Mouse (Mus musculus): Measurements from ENCODE around the gene Tmco5.

The Tmco5 gene

DNA sequence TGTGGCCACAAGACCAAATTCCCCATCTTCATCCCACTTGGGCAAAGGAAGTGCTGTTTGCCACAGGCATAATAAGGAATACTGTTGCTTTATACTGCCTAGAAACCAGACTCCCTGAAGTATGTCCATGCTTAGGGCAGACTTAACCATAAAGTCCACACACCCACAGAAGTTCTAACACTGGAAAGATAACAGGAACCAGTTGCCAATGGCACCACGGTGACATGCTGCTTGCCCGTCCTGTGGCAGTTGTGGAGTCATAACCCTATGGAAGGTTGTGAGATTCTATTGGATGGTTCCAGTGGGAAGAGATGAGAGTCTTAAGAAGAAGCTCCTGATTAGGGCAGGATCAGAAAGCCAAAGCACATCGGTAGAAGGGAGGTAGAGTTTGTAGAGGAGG lies at the start of gene Tmco5:
TSS of gene Tmco5 (plus strand) at position 301 of the 400 bp plus-strand sequence.
- DNase-seq (ENCODE audit: low read depth, low spot score): no peak

GRCm38 (mm10) chr2:116831863-116832262 lies 46.6 kb upstream of the Tmco5 start:
- no peak for DNase-seq (ENCODE audit: low read depth, low spot score)

- DNase-seq (ENCODE audit: low read depth, low spot score): no peak
Measured at GRCm38 (mm10) chr2:116837829-116838228, 40.7 kb upstream of the Tmco5 start.

- DNase-seq (ENCODE audit: low read depth, low spot score): peak; percentile 72
Measured at GRCm38 (mm10) chr2:116838538-116839197, 39.8 kb upstream of the Tmco5 start.

- peak; percentile 5 for DNase-seq (ENCODE audit: low read depth, low spot score)
Measured at GRCm38 (mm10) chr2:116849980-116850636, 28.4 kb upstream of the Tmco5 start.

DNA sequence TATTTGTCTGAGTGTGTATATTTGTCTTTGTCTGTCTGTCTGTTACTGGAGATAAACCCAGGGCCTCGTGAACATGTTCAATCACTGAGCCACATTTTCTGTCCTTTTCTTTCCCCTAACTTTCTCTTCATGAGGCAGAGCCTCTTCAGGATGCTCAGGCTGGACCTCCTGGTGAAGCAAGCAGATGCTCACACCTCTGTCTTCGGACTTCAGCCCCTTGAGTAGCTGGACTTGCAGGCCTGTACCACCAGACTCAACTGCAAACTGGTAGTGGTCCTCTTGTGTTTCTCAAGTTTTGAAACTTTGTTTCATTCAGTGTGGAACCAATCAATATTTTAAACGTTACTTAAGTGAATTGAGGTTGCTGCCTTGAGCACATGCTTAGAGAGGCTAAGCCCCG lies 27.1 kb upstream of the Tmco5 start:
- DNase-seq (ENCODE audit: low read depth, low spot score): no peak

- DNase-seq (ENCODE audit: low read depth, low spot score): peak; percentile 5
Measured at GRCm38 (mm10) chr2:116852249-116852648, 26.2 kb upstream of the Tmco5 start.

DNA sequence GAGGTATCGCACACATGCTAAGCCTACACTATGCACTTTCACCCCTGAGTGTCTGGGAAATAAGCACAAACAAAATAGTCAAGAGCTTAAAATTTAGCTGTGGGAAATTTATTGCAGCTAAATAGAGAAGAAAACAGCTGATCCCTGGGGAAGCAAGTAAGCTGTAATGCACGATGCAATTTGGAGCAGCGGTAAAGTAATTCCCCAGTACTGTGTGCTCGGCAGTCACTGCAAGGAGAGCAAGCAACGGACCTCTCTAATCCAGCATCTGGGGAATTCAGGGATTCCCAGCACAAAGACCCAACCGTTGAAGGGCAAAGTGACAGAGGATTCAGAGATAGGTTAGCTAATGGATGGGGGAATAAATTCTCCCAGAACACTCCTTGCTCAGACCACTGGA lies 19.8 kb upstream of the Tmco5 start:
- DNase-seq (ENCODE audit: low read depth, low spot score): no peak

- peak; percentile 9 for DNase-seq (ENCODE audit: low read depth, low spot score)
Measured at GRCm38 (mm10) chr2:116876955-116877615, 1.4 kb upstream of the Tmco5 start.

DNA sequence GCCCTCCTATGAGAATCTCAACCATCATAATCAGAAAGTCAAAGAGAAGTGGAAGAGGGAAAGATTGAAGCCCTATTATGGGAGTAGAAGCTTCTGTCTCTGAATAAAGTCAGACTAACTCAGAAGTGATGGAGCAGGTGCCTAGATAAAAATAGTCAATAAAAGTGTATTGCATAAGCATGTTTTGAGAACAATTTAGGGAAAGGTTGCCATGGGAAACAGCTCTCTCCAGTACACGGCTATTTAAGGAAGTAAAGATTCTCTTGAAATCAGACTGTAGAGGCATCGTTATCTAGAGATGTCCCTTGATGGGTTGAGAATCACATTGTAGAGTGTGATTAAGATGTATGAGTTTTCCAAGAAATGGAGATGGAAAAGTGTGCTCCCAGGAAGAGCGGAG lies 1.2 kb downstream of the Tmco5 start:
- DNase-seq (ENCODE audit: low read depth, low spot score): no peak

DNA sequence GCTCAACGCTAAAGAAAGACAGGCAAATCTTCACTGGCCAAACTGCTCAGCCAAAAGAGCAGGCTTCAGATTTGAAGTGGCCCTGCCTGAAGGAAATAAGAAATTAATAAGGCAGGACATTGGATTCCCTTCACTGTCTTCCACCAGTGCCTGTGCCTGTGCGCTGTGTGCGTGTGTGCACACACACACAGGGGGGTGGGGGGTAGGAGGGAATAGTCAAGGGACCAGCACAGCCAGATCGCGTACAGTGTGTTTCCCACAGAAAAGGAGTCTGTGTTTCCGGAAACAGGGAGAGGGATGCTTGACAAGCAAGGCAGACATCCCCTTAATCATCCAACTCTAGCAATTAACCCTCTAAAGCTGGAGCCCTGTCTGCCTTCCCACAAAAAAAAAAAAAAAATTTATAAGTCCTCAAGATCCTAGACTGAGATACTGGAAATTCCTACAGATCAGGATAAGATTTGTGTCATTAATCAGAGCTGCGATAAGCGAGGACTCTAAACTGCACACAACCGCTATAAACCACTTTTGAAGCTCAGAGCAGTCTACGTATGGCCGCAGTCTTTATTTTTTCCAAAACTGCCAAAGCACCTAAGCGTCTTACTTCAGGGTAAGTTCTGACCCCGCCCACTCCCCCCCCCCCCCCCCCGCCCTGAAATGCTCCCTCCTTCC lies 15.0 kb downstream of the Tmco5 start:
- DNase-seq (ENCODE audit: low read depth, low spot score): no peak

DNA sequence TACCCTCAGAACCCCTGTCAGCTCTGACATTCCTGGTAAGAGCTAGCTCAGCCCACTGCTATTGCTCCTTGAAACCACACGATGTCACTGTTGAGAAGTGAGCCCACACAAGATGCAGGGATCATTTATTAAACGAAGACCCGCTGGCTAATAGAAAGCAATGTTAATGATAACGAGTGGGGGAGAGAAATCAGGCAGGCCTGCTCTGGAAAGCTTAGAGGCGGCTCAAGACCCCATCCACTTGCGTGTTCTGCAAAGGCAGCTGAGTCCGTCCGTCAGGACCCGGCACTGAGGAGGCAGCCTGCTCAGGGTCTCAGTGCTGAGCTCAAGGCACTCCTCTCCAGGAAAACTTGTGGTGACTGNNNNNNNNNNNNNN lies 15.5 kb downstream of the Tmco5 start:
- peak; percentile 79 for DNase-seq (ENCODE audit: low read depth, low spot score)

- peak; percentile 66 for DNase-seq (ENCODE audit: low read depth, low spot score)
Measured at GRCm38 (mm10) chr2:116899615-116900272, 21.3 kb downstream of the Tmco5 start.

GRCm38 (mm10) chr2:116900273-116900843 lies 21.9 kb downstream of the Tmco5 start:
- DNase-seq (ENCODE audit: low read depth, low spot score): no peak

- no peak for DNase-seq (ENCODE audit: low read depth, low spot score)
Measured at GRCm38 (mm10) chr2:116908268-116908667, 29.8 kb downstream of the Tmco5 start.

GRCm38 (mm10) chr2:116912334-116913070 lies 34.0 kb downstream of the Tmco5 start:
- no peak for DNase-seq (ENCODE audit: low read depth, low spot score)

DNA sequence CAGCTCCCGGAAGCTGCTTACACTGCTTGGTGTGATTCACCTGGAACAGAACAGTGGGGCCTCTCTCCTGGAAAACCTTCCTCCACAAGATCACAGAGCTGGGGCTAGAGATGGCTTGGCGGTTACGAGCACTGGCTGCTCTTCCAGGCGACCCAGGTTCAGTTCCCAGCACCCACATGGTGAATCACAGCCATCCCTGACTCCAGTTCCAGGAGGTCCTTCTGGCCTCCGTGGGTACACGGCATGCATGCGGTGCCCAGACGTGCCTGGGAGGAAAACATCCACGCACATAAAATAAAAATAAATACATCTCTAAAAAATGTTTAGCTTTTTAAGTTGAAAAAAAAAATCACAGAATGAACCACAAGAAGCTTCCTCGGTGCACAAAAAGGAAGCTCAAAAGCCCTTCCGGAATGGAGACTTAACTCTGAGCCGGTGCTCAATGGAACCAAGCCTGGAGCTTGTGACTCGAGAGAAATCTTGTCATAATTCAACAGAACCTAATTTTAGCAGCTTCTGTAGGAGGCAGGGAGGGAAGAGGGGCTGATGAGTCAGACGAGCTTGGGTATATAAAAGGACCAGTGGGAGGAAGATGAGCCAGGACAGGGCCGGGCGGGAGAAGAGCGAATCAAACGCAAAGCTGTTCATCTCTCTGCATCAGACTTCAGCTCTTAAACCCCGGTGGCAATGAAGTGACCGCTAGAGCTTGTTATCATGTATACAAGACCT lies 35.4 kb downstream of the Tmco5 start:
- DNase-seq (ENCODE audit: low read depth, low spot score): no peak

DNA sequence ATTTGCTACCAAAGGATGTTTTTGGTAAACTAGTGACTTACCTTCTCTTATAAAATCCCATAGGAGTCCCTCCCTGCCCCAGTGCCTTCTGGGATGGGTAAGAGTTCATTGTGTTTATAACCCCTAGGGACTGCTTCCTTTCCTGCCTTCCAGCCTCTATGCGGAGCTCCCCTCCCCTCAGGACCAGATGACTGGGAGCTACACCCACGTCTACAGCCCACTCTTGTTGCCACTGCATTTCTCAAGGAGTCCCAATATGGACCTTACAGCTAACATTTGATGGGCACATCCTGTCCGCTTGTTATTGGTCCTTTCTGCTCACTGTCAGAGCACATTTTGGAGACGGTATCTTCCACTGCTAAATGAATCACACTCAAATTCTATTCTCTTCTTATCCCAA lies 36.1 kb downstream of the Tmco5 start:
- DNase-seq (ENCODE audit: low read depth, low spot score): no peak

DNA sequence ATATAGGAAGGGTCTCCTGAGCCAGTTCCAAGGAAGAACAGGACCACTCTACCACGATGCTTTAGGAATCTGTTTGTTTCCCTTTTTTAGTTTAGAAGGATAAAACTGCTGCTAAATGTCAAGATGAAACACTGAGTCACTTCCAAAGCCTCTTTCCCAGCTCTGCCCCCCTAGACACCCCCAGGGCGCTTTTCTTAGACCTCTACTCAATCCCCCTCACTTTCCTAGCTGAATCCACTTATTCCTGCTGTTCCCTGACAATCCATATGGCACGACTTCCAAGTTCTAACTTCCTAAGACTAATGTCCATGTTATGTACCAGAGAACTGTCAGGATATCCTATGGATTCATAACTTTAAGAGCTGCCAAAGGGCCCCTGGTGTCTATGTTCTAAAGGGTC lies 40.1 kb downstream of the Tmco5 start:
- no peak for DNase-seq (ENCODE audit: low read depth, low spot score)

Measured in R1 (cell line).